In the genomic region with DNA sequence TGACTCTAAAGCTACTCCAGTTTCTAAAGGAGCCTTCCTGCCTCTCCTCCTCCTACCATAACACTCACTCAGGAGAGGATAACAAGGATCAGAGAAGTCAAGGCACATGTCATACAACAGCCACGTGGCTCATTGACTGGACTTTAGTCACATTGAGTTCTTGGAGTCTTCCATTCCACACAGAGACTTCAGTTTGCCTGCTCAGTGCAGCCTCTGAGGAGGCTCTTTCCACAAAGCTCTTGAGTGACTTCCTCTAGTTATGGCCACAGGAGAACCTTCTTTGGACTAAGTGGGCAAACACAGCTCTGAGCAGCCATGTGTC, we compare ENCODE assay signal across 22 mouse cellular contexts. TPM values are rescaled to one million over a fixed set of nuclear protein-coding genes. Genes with fewer than 3 reads are reported as not detected.
"Had no signal": no experiment of that assay in that cellular context is flagged by ENCODE, and none has a peak within 500 bp of the region (broad histone marks: within the 10 kb centered on the region; RNA-seq: fewer than 3 reads in every experiment).

No protein-coding gene starts in this region.

RNA-seq across cellular contexts. Expression of gene Pilrb2, which starts 0.7 kb away (rescaled TPM):
- total RNA-seq: hindbrain, postnatal 0 days; layer of hippocampus, adult 18-20 months; layer of hippocampus, adult 2 months; layer of hippocampus, postnatal 10 days; layer of hippocampus, postnatal 14 days; layer of hippocampus, postnatal 25 days; layer of hippocampus, postnatal 36 days; left cerebral cortex, adult 2 months had no signal
- polyA plus RNA-seq: hindbrain, embryonic 11.5 days; hindbrain, embryonic 12.5 days; hindbrain, embryonic 13.5 days; hindbrain, embryonic 14.5 days; hindbrain, embryonic 15.5 days; hindbrain, embryonic 16.5 days; hindbrain, postnatal 0 days; inflammation-experienced regulatory T-cells, adult 6 months had no signal

RNA-seq across cellular contexts. Expression of gene Pilrb1, which starts 14.4 kb away (rescaled TPM):
- total RNA-seq: hindbrain, postnatal 0 days; layer of hippocampus, adult 18-20 months; layer of hippocampus, adult 2 months; layer of hippocampus, postnatal 10 days; layer of hippocampus, postnatal 14 days; layer of hippocampus, postnatal 25 days; layer of hippocampus, postnatal 36 days; left cerebral cortex, adult 18-20 months; left cerebral cortex, adult 2 months had no signal
- polyA plus RNA-seq: hindbrain, embryonic 10.5 days; hindbrain, embryonic 11.5 days; hindbrain, embryonic 12.5 days; hindbrain, embryonic 13.5 days; hindbrain, embryonic 14.5 days; hindbrain, embryonic 15.5 days; hindbrain, embryonic 16.5 days; hindbrain, postnatal 0 days had no signal

RNA-seq across cellular contexts. Expression of gene Cyp3a13, which starts 49.1 kb away (rescaled TPM):
- total RNA-seq: hematopoietic stem cell, adult 5-6 weeks; layer of hippocampus, postnatal 10 days had no signal
- polyA plus RNA-seq: heart, embryonic 13.5 days; heart, embryonic 14.5 days; heart, embryonic 15.5 days; hindbrain, embryonic 10.5 days; hindbrain, embryonic 11.5 days; hindbrain, embryonic 12.5 days; hindbrain, embryonic 13.5 days; hindbrain, embryonic 14.5 days; hindbrain, embryonic 15.5 days; hindbrain, embryonic 16.5 days; inflammation-experienced regulatory T-cells, adult 6 months; kidney, embryonic 14.5 days had no signal
